Mouse (Mus musculus): ENCODE data around the gene Plcl2. TPM values are rescaled to one million over a fixed set of nuclear protein-coding genes. Genes with fewer than 3 reads are reported as not detected.
A peak's percentile ranks its signal among the peaks of the same experiment; 100 is the strongest.

Plcl2 gene
- polyA plus RNA-seq, 1 experiment from 2014 or later = 5.6 TPM

DNA sequence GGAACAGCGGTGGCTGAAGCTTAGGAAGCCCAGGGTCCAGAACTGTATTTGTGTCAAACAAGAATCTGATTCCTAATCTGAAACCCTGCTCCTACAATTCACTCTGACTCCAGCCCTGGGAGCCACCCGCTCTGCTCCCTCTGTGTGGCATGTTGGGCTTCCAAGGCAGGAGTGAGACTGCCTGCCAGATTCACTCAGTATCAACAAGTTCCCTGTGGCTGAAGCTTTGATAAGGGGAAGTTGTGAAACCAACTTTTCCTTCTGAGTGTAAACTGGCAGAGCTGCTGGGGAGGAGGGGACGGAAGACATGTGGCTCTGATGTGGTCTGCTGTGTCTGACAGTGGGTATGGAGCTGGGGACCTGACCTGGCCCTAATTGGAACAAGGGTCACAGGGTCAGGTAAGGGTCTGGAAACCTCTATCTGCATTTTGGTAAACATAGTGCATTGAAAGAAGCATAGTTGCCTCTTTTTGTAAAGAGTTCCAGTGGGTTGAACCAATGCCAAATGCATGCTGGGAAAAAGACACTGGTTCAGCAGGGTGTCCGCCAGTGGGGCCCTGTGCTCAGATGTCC lies 226.3 kb downstream of the Plcl2 start:
- ATAC-seq (ENCODE audit: insufficient read depth) (peak; percentile 78), DNase-seq (peak; percentile 63)
- Histone ChIP-seq H3K4me1 (ENCODE audit: insufficient read depth) (peaks cover 11% of the 10 kb centered on the region; the same call in 1 of the 2 replicates), H3K36me3 (ENCODE audit: insufficient read depth) (no peaks in the 10 kb centered on the region), H3K27me3 (ENCODE audit: insufficient read depth, low read length) (no peaks in the 10 kb centered on the region), H3K27ac (ENCODE audit: low read depth) (peak overlapping the region; percentile 66), H3K9ac (no peak overlapping the region), H3K4me3 (ENCODE audit: low read depth, low read length) (no peak overlapping the region), H3K9me3 (ENCODE audit: low read depth, low read length) (no peaks in the 10 kb centered on the region), H3K4me2 (no peak overlapping the region)
- no peak for TF ChIP-seq CTCF (IDR thresholded peaks at IDR 0.05; ENCODE audit: low read depth)
- 66% methylated on average over 4 of the region's 4 CpGs for WGBS

DNA sequence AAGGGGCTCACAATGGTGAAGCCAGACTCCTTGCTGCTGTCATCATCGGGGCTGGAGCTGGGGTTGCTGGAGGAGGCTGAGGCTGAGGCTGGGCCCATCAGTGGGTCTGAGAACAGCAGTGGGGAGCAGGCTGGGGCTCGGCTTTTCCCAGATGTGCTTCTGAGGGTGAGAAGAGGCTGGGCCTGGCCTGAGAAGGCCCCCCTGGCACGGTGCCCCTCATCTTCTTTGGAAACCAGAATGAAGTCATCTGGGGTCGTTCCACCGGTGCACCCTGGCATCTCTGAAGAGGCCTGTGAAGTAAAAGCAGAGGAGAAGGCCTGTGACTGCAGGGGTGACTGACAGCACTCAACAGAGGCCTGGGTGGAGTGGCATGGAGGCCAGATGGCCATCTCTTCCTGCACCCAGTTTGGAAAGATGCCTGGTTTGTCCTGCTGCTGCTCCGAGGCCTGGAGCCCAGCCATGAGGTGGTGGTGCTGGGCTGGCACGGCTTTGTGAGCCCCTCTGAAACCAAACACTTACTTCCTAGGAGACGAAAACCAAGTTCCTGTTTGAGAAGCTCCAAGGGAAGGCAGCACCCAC lies 226.8 kb downstream of the Plcl2 start:
- Histone ChIP-seq H3K36me3 (ENCODE audit: insufficient read depth) (no peaks in the 10 kb centered on the region), H3K27me3 (ENCODE audit: insufficient read depth, low read length) (no peaks in the 10 kb centered on the region), H3K4me3 (ENCODE audit: low read depth, low read length) (no peak overlapping the region), H3K27ac (ENCODE audit: low read depth) (peak overlapping the region; percentile 66), H3K9ac (no peak overlapping the region), H3K4me2 (no peak overlapping the region), H3K4me1 (ENCODE audit: insufficient read depth) (peaks cover 11% of the 10 kb centered on the region; the same call in 1 of the 2 replicates), H3K9me3 (ENCODE audit: low read depth, low read length) (no peaks in the 10 kb centered on the region)
- 50% methylated on average over 8 of the region's 8 CpGs for WGBS
- TF ChIP-seq CTCF (IDR thresholded peaks at IDR 0.05; ENCODE audit: low read depth) = no peak
- peak; percentile 6 for DNase-seq
- ATAC-seq (ENCODE audit: insufficient read depth) = peak; percentile 77

DNA sequence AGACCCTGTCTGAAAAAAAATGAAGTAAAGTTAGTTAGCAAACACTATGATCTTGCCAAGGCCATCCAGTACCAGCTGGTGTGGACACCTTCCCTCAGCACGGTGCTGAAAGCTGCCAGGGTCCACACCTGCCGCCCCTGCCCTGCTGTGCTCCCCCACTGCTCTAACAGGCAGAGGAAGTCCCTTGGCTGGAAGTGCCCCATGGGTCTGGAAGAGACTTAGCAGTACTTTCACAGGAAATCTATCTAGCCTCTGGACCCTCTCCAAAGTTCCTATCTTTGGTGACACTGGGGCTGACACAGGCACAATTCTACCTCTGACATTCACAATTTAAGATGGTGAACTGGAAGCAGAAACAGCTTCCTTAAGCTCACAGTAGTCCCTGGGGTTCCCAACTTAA lies 227.9 kb downstream of the Plcl2 start:
- H3K27me3 ChIP-seq (ENCODE audit: insufficient read depth, low read length) = no peaks in the 10 kb centered on the region
- H3K9me3 ChIP-seq (ENCODE audit: low read depth, low read length) = no peaks in the 10 kb centered on the region
- 45% methylated on average over 2 of the region's 2 CpGs for WGBS
- no peak for TF ChIP-seq CTCF (IDR thresholded peaks at IDR 0.05; ENCODE audit: low read depth)
- no peak overlapping the region for H3K4me3 ChIP-seq (ENCODE audit: low read depth, low read length)
- H3K36me3 ChIP-seq (ENCODE audit: insufficient read depth) = no peaks in the 10 kb centered on the region
- no peak overlapping the region for H3K4me2 ChIP-seq
- ATAC-seq (ENCODE audit: insufficient read depth) (no peak), DNase-seq (peak; percentile 8)
- no peak overlapping the region for H3K9ac ChIP-seq
- H3K27ac ChIP-seq (ENCODE audit: low read depth) = 0 out of 2 replicates have a peak overlapping the region, but pooled peaks have one; percentile 4
- peaks cover 11% of the 10 kb centered on the region; the same call in 1 of the 2 replicates for H3K4me1 ChIP-seq (ENCODE audit: insufficient read depth)

Other genes starting within 250 kb of the Plcl2 start
- 0.30 TPM in 1 of 2 replicates, not detected in the other for gene Dazl, start 215.8 kb upstream of the Plcl2 start, polyA plus RNA-seq (2014; fragmentation: Nextera tagmentation; extraction: Ambion mirVana)